Mouse (Mus musculus) kidney, adult 2 months (tissue): ENCODE results near the gene Tubd1.

Experiments used
- CTCF ChIP-seq: fragments of 200-500 bp; conservative IDR thresholded peaks from 2 replicates; pipeline ENCODE4 v1.5.1; 2011; ENCODE audit warnings: low read depth, mild to moderate bottlenecking, control low read depth, low read length, moderate library complexity, mixed read lengths; ENCODE audit not compliant: insufficient read depth, insufficient read length
- POLR2A ChIP-seq: fragments of 200-500 bp; IDR thresholded peaks from one replicate; pipeline ENCODE4 v1.6.1; 2011; ENCODE audit warnings: low read depth, low read length, control low read depth

DNA sequence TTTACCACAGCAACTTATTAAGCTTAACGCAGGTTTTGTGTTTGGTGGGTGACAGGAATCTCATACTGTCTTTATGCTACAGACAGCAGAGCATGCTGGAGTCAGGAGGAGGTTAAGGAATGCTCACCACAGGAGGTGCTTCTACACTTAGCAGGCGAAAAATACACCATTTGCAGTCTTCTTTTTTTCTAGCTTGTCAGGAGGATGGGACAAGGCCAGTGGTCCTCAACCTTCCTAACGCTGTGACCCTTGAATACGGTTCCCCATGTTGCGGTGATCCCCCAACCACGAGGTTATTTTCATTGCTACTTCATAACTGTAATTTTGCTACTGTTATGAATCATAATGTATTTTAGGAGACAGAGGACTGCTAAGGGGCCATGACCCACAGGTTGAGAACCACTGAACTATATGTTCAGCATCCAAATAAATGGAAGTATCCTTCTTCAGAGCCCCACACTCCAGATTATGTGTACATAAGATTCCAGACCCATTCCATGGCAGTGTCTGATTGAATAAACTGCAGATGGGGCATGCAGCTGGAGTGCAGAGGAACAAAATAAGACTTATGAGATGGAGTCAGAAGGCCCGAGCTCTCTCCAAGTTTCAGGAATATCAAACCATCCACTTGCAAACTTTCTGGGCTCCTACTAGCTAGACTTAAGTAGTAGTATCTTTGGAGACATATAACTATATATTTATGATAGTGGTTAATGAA, 37.9 kb downstream of the Tubd1 start:
- TF ChIP-seq CTCF (no peak), POLR2A (no peak)
